Mouse (Mus musculus): Measurements from ENCODE around the gene H2afy. TPM values are rescaled to one million over a fixed set of nuclear protein-coding genes. Genes with fewer than 3 reads are reported as not detected.

H2afy gene
- total RNA-seq, 4 experiments from 2014 or later: 93.1 to 120 (median 103) TPM

GRCm38 (mm10) chr13:56113431-56114248 lies 22.5 kb downstream of the H2afy start:
- no peak for DNase-seq (ENCODE audit: low spot score in 2 of 2)

- DNase-seq (ENCODE audit: low spot score in 2 of 2): no peak
Observed at GRCm38 (mm10) chr13:56112980-56113379, 23.2 kb downstream of the H2afy start.

GRCm38 (mm10) chr13:56112496-56112895 lies 23.7 kb downstream of the H2afy start:
- DNase-seq (ENCODE audit: low spot score in 2 of 2): no peak

- DNase-seq (ENCODE audit: low spot score in 2 of 2): no peak
Observed at GRCm38 (mm10) chr13:56111601-56112000, 24.6 kb downstream of the H2afy start.

GRCm38 (mm10) chr13:56110694-56111531 lies 25.2 kb downstream of the H2afy start:
- no peak for DNase-seq (ENCODE audit: low spot score in 2 of 2)

- DNase-seq (ENCODE audit: low spot score in 2 of 2): no peak
Observed at GRCm38 (mm10) chr13:56109703-56110102, 26.5 kb downstream of the H2afy start.

GRCm38 (mm10) chr13:56108849-56109519 lies 27.2 kb downstream of the H2afy start:
- no peak for DNase-seq (ENCODE audit: low spot score in 2 of 2)

- no peak for DNase-seq (ENCODE audit: low spot score in 2 of 2)
Observed at GRCm38 (mm10) chr13:56104971-56105391, 31.2 kb downstream of the H2afy start.

- no peak for DNase-seq (ENCODE audit: low spot score in 2 of 2)
Observed at GRCm38 (mm10) chr13:56103796-56104746, 32.1 kb downstream of the H2afy start.

GRCm38 (mm10) chr13:56102160-56102559 lies 34.0 kb downstream of the H2afy start:
- DNase-seq (ENCODE audit: low spot score in 2 of 2): no peak

- no peak for DNase-seq (ENCODE audit: low spot score in 2 of 2)
Observed at GRCm38 (mm10) chr13:56095601-56096195, 40.5 kb downstream of the H2afy start.

- no peak for DNase-seq (ENCODE audit: low spot score in 2 of 2)
Observed at GRCm38 (mm10) chr13:56094544-56094943, 41.6 kb downstream of the H2afy start.

- DNase-seq (ENCODE audit: low spot score in 2 of 2): no peak
Observed at GRCm38 (mm10) chr13:56093680-56094079, 42.5 kb downstream of the H2afy start.

GRCm38 (mm10) chr13:56092606-56093005 lies 43.6 kb downstream of the H2afy start:
- no peak for DNase-seq (ENCODE audit: low spot score in 2 of 2)

GRCm38 (mm10) chr13:56090597-56090996 lies 45.6 kb downstream of the H2afy start:
- DNase-seq (ENCODE audit: low spot score in 2 of 2): no peak

- DNase-seq (ENCODE audit: low spot score in 2 of 2): no peak
Observed at GRCm38 (mm10) chr13:56088602-56089001, 47.6 kb downstream of the H2afy start.

- DNase-seq (ENCODE audit: low spot score in 2 of 2): no peak
Observed at GRCm38 (mm10) chr13:56087936-56088335, 48.2 kb downstream of the H2afy start.

- no peak for DNase-seq (ENCODE audit: low spot score in 2 of 2)
Observed at GRCm38 (mm10) chr13:56084146-56084905, 51.8 kb downstream of the H2afy start.

- DNase-seq (ENCODE audit: low spot score in 2 of 2): no peak
Observed at GRCm38 (mm10) chr13:56081656-56082055, 54.5 kb downstream of the H2afy start.
